Mouse (Mus musculus): ENCODE measurements around the gene Ccdc12.

GRCm38 (mm10) chr9:110638611-110639021, 17.7 kb upstream of the Ccdc12 start:
- TF ChIP-seq CTCF (IDR thresholded peaks at IDR 0.05) (no peak), EP300 (IDR thresholded peaks at IDR 0.05) (no peak)

Measured in lung, postnatal 0 days (tissue).